Mouse (Mus musculus) lung, postnatal 0 days (tissue): Measurements from ENCODE around the gene Tmem192. TPM values are rescaled to one million over a fixed set of nuclear protein-coding genes. Genes with fewer than 3 reads are reported as not detected.
"Not testable (repeated sequence)": the region's sequence is repeated elsewhere in the genome, so short reads cannot be mapped to it uniquely, and the experiment has no call there.

ENCODE experiments used
- ATAC-seq: fragments of 200-750 bp; cut with Nextera tagmentation; 2 replicates; pipeline ENCODE4 v1.8.0; 2017; ENCODE audit warnings: moderate library complexity
- DNase-seq: peaks from one replicate; pipeline ENCODE4 v3.0.0-alpha.2; 2016; ENCODE audit warnings: low spot score
- H3K27ac ChIP-seq: fragments of 300-500 bp; sonication (generic); 2 replicates; pipeline ENCODE4 v1.5.1; 2014; ENCODE audit warnings: antibody characterized with exemption, mild to moderate bottlenecking, low read length, mixed read lengths
- H3K27me3 ChIP-seq: fragments of 300-500 bp; sonication (generic); replicated peaks from 2 replicates; pipeline ENCODE4 v1.6.1; 2014; ENCODE audit warnings: low read length, mixed read lengths; ENCODE audit not compliant: insufficient read depth
- H3K36me3 ChIP-seq: fragments of 300-500 bp; sonication (generic); 2 replicates; pipeline ENCODE4 v1.6.1; 2014; ENCODE audit warnings: low read length, mixed read lengths; ENCODE audit not compliant: insufficient read depth
- H3K4me1 ChIP-seq: fragments of 300-500 bp; sonication (generic); 2 replicates; pipeline ENCODE4 v1.6.1; 2014; ENCODE audit warnings: antibody characterized with exemption, low read depth, low read length, mixed read lengths; ENCODE audit not compliant: insufficient read depth
- H3K4me2 ChIP-seq: fragments of 300-500 bp; sonication (generic); replicated peaks from 2 replicates; pipeline ENCODE4 v1.6.1; 2014; ENCODE audit warnings: low read depth, mild to moderate bottlenecking, low read length, moderate library complexity, mixed read lengths
- H3K4me3 ChIP-seq: fragments of 300-500 bp; sonication (generic); 2 replicates; pipeline ENCODE4 v1.5.1; 2014; ENCODE audit warnings: low read depth, low read length
- H3K9ac ChIP-seq: fragments of 300-500 bp; sonication (generic); replicated peaks from 2 replicates; pipeline ENCODE4 v1.6.1; 2014; ENCODE audit warnings: low read depth, mild to moderate bottlenecking
- H3K9me3 ChIP-seq: fragments of 300-500 bp; sonication (generic); 2 replicates; pipeline ENCODE4 v1.6.1; 2016; ENCODE audit warnings: low read length, mixed read lengths
- CTCF ChIP-seq: IDR thresholded peaks from 2 replicates; pipeline ENCODE4 v1.5.1; 2016; ENCODE audit warnings: antibody characterized with exemption, mild to moderate bottlenecking
- EP300 ChIP-seq: IDR thresholded peaks from 2 replicates; pipeline ENCODE4 v1.6.1; 2016; ENCODE audit warnings: antibody characterized with exemption, mild to moderate bottlenecking, control low read depth
- WGBS: fragments of 180-500 bp; shearing (Covaris S2); extraction: QIAGEN DNeasy Blood & Tissue Kit; methylation state at CpG from one replicate; pipeline ENCODE4 v1.1.7; 2014; 5-methylcytosine and 5-hydroxymethylcytosine counted together
- polyA plus RNA-seq: library from polyadenylated mRNA; unstranded; fragments of >200 nt; fragmentation: Nextera tagmentation; extraction: Ambion mirVana; gene quantifications from 2 replicates; pipeline ENCODE4 v1.2.1, GENCODE M21; 2015

The Tmem192 gene
- polyA plus RNA-seq, 1 experiment from 2014 or later, result 34.4 TPM

- H3K4me2 ChIP-seq, result no peak overlapping the region
- DNase-seq (no peak), ATAC-seq (no peak)
- H3K27me3 ChIP-seq, result no peaks in the 10 kb centered on the region
- no peak overlapping the region for H3K9ac ChIP-seq
- TF ChIP-seq CTCF (no peak), EP300 (no peak)
- H3K4me3 ChIP-seq, result no peak overlapping the region
- WGBS, result 82% methylated on average over 4 of the region's 4 CpGs
- no peak overlapping the region for H3K27ac ChIP-seq
- H3K4me1 ChIP-seq, result no peaks in the 10 kb centered on the region
- no peaks in the 10 kb centered on the region for H3K9me3 ChIP-seq
- H3K36me3 ChIP-seq, result no peaks in the 10 kb centered on the region
Observed at GRCm38 (mm10) chr8:64998806-64999365, 51.9 kb downstream of the Tmem192 start.

DNA sequence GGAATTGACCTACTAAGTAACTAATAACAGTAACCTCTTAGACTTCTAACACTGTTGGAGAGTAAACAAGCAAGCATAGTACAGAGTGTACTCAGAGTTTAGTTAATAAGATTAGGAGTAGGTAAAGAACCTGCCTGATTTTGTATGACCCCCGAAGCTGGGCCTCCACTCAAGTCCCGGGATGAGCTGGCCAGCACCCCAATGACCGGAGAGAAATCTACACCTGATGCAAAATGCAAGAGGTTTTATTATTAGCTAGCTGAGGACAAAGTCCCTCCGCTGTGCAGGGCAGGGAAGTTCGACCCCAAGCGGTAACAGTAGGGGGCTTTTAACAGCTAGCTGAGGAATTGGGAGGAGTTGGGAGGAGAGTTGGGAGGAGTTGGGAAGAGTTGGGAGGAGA, 60.6 kb downstream of the Tmem192 start:
- not testable (repeated sequence) for H3K4me1 ChIP-seq, H3K4me2 ChIP-seq, H3K27me3 ChIP-seq, H3K9me3 ChIP-seq, H3K27ac ChIP-seq, H3K9ac ChIP-seq, DNase-seq, ATAC-seq, H3K4me3 ChIP-seq, H3K36me3 ChIP-seq
- 81% methylated on average over 6 of the region's 6 CpGs for WGBS

- Histone ChIP-seq H3K9me3 (no peaks in the 10 kb centered on the region), H3K4me2 (no peak within 1 kb of the TSS), H3K36me3 (no peaks in the 10 kb centered on the region), H3K27me3 (no peaks in the 10 kb centered on the region), H3K4me3 (no peak within 1 kb of the TSS), H3K4me1 (no peaks in the 10 kb centered on the region), H3K27ac (no peak within 1 kb of the TSS), H3K9ac (no peak within 1 kb of the TSS)
- TF ChIP-seq CTCF, result no peak
- TF ChIP-seq EP300, result no peak
- no peak for DNase-seq
- ATAC-seq, result no peak
- WGBS, result 86% methylated on average over 8 of the region's 8 CpGs
Observed at GRCm38 (mm10) chr8:65018423-65018822, 71.4 kb downstream of the Tmem192 start, which contains the start of the genes Trim61 and Trim60. Gene Trim61 (minus strand): TSS chr8:65018523. Gene Trim60 (minus strand): TSS chr8:65018584.

Other genes with a start within 250 kb of the Tmem192 start
- 83.1 and 87.7 TPM in 2 replicates for gene Msmo1, start 213.4 kb upstream of the Tmem192 start, polyA plus RNA-seq
- gene Klhl2, start 97.2 kb upstream of the Tmem192 start, polyA plus RNA-seq, result 12.6 and 14.0 TPM in 2 replicates
- not detected in 2 replicates for gene Trim75, start 40.6 kb downstream of the Tmem192 start, polyA plus RNA-seq
- not detected in 2 replicates for gene Trim61, start 71.3 kb downstream of the Tmem192 start, polyA plus RNA-seq
- not detected in 2 replicates for gene Trim60, start 71.4 kb downstream of the Tmem192 start, polyA plus RNA-seq
- 0.58 and 0.77 TPM in 2 replicates for gene Apela, start 90.2 kb downstream of the Tmem192 start, polyA plus RNA-seq
- not detected in 2 replicates for gene Gm10663, start 127.8 kb downstream of the Tmem192 start, polyA plus RNA-seq
- gene BC030870, start 182.4 kb downstream of the Tmem192 start, polyA plus RNA-seq, result 4.3 and 5.8 TPM in 2 replicates